8 mouse cellular contexts compared by ENCODE assay signal in genomic region chr15:27325847-27326548, GRCm38 (mm10).
DNase-seq lines count a peak whose midpoint lies in the region; ATAC-seq and TF ChIP-seq lines count a peak whose summit lies in the region.

No protein-coding gene starts in this region.

- H3K9ac ChIP-seq in midbrain, embryonic 14.5 days (replicated peaks; ENCODE audit: low read length) = no peak overlapping the region

- H3K27ac ChIP-seq in limb, embryonic 10.5 days = no peak overlapping the region
- H3K27ac ChIP-seq in midbrain, embryonic 14.5 days (replicated peaks; ENCODE audit: low read depth, low read length) = no peak overlapping the region
- no peak overlapping the region for H3K27ac ChIP-seq in spleen, adult 2 months (ENCODE audit: insufficient read depth, low read length)

- ATAC-seq in midbrain, embryonic 14.5 days (ENCODE audit: low FRiP score, low TSS enrichment) = peak; percentile 88

- no peaks in the 10 kb centered on the region for H3K36me3 ChIP-seq in limb, embryonic 10.5 days
- H3K36me3 ChIP-seq in midbrain, embryonic 14.5 days (ENCODE audit: control insufficient read depth, insufficient read depth, low read length) = no peaks in the 10 kb centered on the region
- no peaks in the 10 kb centered on the region for H3K36me3 ChIP-seq in spleen, adult 2 months (ENCODE audit: control insufficient read depth, insufficient read depth, low read length)

- H3K4me1 ChIP-seq in limb, embryonic 10.5 days = no peaks in the 10 kb centered on the region
- H3K4me1 ChIP-seq in midbrain, embryonic 14.5 days (ENCODE audit: control insufficient read depth, insufficient read depth, low read length) = no peaks in the 10 kb centered on the region
- H3K4me1 ChIP-seq in spleen, adult 2 months (ENCODE audit: control insufficient read depth, insufficient read depth, insufficient read length) = no peaks in the 10 kb centered on the region

- no peaks in the 10 kb centered on the region for H3K27me3 ChIP-seq in limb, embryonic 10.5 days (ENCODE audit: low read depth, poor library complexity, severe bottlenecking)
- H3K27me3 ChIP-seq in midbrain, embryonic 14.5 days (ENCODE audit: control insufficient read depth, insufficient read depth, low read length) = no peaks in the 10 kb centered on the region
- H3K27me3 ChIP-seq in spleen, adult 2 months (ENCODE audit: control insufficient read depth, insufficient read depth, low read length) = no peaks in the 10 kb centered on the region

- TF ChIP-seq POLR2A in spleen, adult 2 months (IDR thresholded peaks at IDR 0.05; ENCODE audit: low read depth, low read length) = no peak

- no peaks in the 10 kb centered on the region for H3K9me3 ChIP-seq in limb, embryonic 10.5 days (replicated peaks)
- no peaks in the 10 kb centered on the region for H3K9me3 ChIP-seq in midbrain, embryonic 14.5 days (ENCODE audit: control insufficient read depth, low read length)

- WGBS in limb, embryonic 10.5 days = 31% methylated on average over 15 of the region's 15 CpGs
- WGBS in midbrain, embryonic 14.5 days = 25% methylated on average over 15 of the region's 15 CpGs
- 34% methylated on average over 15 of the region's 15 CpGs for WGBS in spleen, adult 2 months

- H3K4me3 ChIP-seq in limb, embryonic 10.5 days = no peak overlapping the region
- no peak overlapping the region for H3K4me3 ChIP-seq in midbrain, embryonic 14.5 days (replicated peaks; ENCODE audit: low read depth, low read length)
- no peak overlapping the region for H3K4me3 ChIP-seq in spleen, adult 2 months (ENCODE audit: extremely low read depth, insufficient read depth, insufficient read length)

- peak overlapping the region; percentile 35; the same call in 1 of the 2 replicates for H3K4me2 ChIP-seq in midbrain, embryonic 14.5 days (ENCODE audit: low read length)

- TF ChIP-seq CTCF in spleen, adult 2 months (IDR thresholded peaks at IDR 0.05; ENCODE audit: extremely low read depth, insufficient read depth, insufficient read length, insufficient replicate concordance) = peak; percentile 64; the same call in 1 of the 2 replicates

- DNase-seq in 3134 (ENCODE audit: extremely low read depth, insufficient read length, low spot score) = peak; percentile 36
- DNase-seq in adrenal gland, adult 2 months = peak; percentile 59
- DNase-seq in embryo, embryonic 9.5 days (ENCODE audit: extremely low spot score) = peak; percentile 61
- peak; percentile 33 for DNase-seq in gonadal fat pad, adult 2 months (ENCODE audit: low read depth)
- DNase-seq in kidney, adult 18-20 months = peak; percentile 62
- DNase-seq in limb, embryonic 10.5 days (ENCODE audit: low spot score) = peak; percentile 67
- DNase-seq in midbrain, embryonic 14.5 days = peak; percentile 90
- peak; percentile 25 to 43 for DNase-seq in spleen, adult 2 months (ENCODE audit: low read depth in 1 of 2, low spot score in 2 of 2)

Comparison
In these comparisons a context has a peak if more than half of its experiments do, and no peak if none do; other contexts are left out.
1. DNase-seq: peak in every context shown above with its lines; median percentile 90 in midbrain, embryonic 14.5 days; 67 in limb, embryonic 10.5 days; 62 in kidney, adult 18-20 months; 61 in embryo, embryonic 9.5 days; 59 in adrenal gland, adult 2 months; 36 in 3134; 34 in spleen, adult 2 months; 33 in gonadal fat pad, adult 2 months.